Mouse (Mus musculus): Measurements from ENCODE around the gene Cep131. TPM values are rescaled to one million over a fixed set of nuclear protein-coding genes. Genes with fewer than 3 reads are reported as not detected.

Cep131 gene
- polyA plus RNA-seq, 1 experiment from 2014 or later, result 33.7 TPM

GRCm38 (mm10) chr11:120107796-120108195 lies 21.2 kb upstream of the Cep131 start:
- no peak overlapping the region for H3K4me2 ChIP-seq (ENCODE audit: low read depth, severe bottlenecking)
- H3K27ac ChIP-seq (replicated peaks; ENCODE audit: low read depth, low read length), result no peak overlapping the region
- no peak overlapping the region for H3K9ac ChIP-seq (ENCODE audit: low read length)
- H3K4me3 ChIP-seq (ENCODE audit: low read depth, low read length), result no peak overlapping the region
- WGBS, result 89% methylated on average over 9 of the region's 9 CpGs
- H3K36me3 ChIP-seq (ENCODE audit: control insufficient read depth, insufficient read depth, low read length), result peaks cover 21% of the 10 kb centered on the region
- no peaks in the 10 kb centered on the region for H3K4me1 ChIP-seq (ENCODE audit: control insufficient read depth, insufficient read depth, low read length)
- H3K9me3 ChIP-seq (ENCODE audit: control insufficient read depth, low read length), result no peaks in the 10 kb centered on the region
- no peaks in the 10 kb centered on the region for H3K27me3 ChIP-seq (ENCODE audit: control insufficient read depth, insufficient read depth, low read length)
- DNase-seq (ENCODE audit: low spot score) (no peak), ATAC-seq (ENCODE audit: insufficient number of reproducible peaks, low FRiP score, low TSS enrichment, low read depth) (no peak)

- Histone ChIP-seq H3K4me2 (ENCODE audit: low read depth, severe bottlenecking) (no peak overlapping the region), H3K9me3 (ENCODE audit: control insufficient read depth, low read length) (no peaks in the 10 kb centered on the region), H3K36me3 (ENCODE audit: control insufficient read depth, insufficient read depth, low read length) (peaks cover 21% of the 10 kb centered on the region), H3K9ac (ENCODE audit: low read length) (no peak overlapping the region), H3K4me1 (ENCODE audit: control insufficient read depth, insufficient read depth, low read length) (no peaks in the 10 kb centered on the region), H3K27ac (replicated peaks; ENCODE audit: low read depth, low read length) (no peak overlapping the region), H3K27me3 (ENCODE audit: control insufficient read depth, insufficient read depth, low read length) (no peaks in the 10 kb centered on the region), H3K4me3 (ENCODE audit: low read depth, low read length) (no peak overlapping the region)
- DNase-seq (ENCODE audit: low spot score) (no peak), ATAC-seq (ENCODE audit: insufficient number of reproducible peaks, low FRiP score, low TSS enrichment, low read depth) (no peak)
- WGBS, result 68% methylated on average over 2 of the region's 2 CpGs
Measured at GRCm38 (mm10) chr11:120107026-120107425, 20.4 kb upstream of the Cep131 start.

DNA sequence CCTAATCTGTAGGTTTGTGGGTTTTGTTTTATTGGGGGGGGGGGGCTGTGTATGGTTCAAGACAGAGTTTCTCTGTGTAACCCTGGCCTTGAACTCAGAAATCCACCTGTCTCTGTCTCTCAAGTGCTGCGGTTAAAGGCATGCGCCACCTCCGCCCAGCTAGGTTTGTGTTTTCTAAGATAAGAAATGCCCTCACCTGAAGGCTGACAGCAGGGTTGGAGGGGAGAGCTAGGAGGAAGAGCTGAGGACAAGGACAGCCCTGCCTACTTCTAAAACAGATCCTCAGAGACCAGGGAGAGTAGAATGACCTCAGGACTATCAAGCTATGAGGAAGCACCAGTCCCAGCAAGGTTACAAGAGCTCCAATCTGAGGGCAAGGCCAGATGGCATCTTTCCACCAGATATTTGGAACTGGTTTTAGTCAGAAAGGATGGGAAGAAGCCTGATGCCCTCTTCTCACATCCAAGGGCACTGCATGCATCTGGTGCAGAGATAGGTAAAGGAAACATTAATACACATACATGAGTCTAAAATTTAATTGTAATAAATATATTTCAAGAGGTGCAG lies 16.9 kb upstream of the Cep131 start:
- no peak overlapping the region for H3K4me3 ChIP-seq (ENCODE audit: low read depth, low read length)
- no peak for ATAC-seq (ENCODE audit: insufficient number of reproducible peaks, low FRiP score, low TSS enrichment, low read depth)
- no peak overlapping the region for H3K27ac ChIP-seq (replicated peaks; ENCODE audit: low read depth, low read length)
- H3K36me3 ChIP-seq (ENCODE audit: control insufficient read depth, insufficient read depth, low read length), result peaks cover 16% of the 10 kb centered on the region
- H3K27me3 ChIP-seq (ENCODE audit: control insufficient read depth, insufficient read depth, low read length), result no peaks in the 10 kb centered on the region
- DNase-seq (ENCODE audit: low spot score), result no peak
- WGBS, result 92% methylated on average over 3 of the region's 3 CpGs
- H3K9me3 ChIP-seq (ENCODE audit: control insufficient read depth, low read length), result no peaks in the 10 kb centered on the region
- no peak overlapping the region for H3K4me2 ChIP-seq (ENCODE audit: low read depth, severe bottlenecking)
- H3K9ac ChIP-seq (ENCODE audit: low read length), result no peak overlapping the region
- peaks cover 7% of the 10 kb centered on the region for H3K4me1 ChIP-seq (ENCODE audit: control insufficient read depth, insufficient read depth, low read length)

DNA sequence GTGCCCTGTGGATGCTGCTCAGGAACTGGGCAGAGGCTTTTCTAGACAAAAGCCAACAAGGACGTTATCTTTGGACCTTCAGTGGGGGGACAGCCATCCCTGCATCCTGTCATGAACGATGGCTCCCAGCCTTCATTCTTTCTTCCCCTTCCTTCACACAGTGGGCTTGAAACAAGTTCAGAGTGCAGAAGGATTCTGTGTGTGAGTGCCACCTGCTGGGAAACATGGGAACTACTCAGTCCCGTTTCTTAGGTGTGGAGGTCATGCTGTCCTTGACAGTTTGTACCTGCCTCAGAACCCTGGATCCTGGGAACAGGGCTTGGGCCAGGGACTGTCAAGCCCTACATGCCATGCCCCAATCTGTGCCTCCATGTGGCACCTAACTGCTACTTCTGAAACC lies 14.4 kb upstream of the Cep131 start:
- Histone ChIP-seq H3K27ac (replicated peaks; ENCODE audit: low read depth, low read length) (no peak overlapping the region), H3K4me2 (ENCODE audit: low read depth, severe bottlenecking) (no peak overlapping the region), H3K36me3 (ENCODE audit: control insufficient read depth, insufficient read depth, low read length) (peaks cover 3% of the 10 kb centered on the region), H3K4me1 (ENCODE audit: control insufficient read depth, insufficient read depth, low read length) (peaks cover 16% of the 10 kb centered on the region), H3K27me3 (ENCODE audit: control insufficient read depth, insufficient read depth, low read length) (no peaks in the 10 kb centered on the region), H3K4me3 (ENCODE audit: low read depth, low read length) (no peak overlapping the region), H3K9me3 (ENCODE audit: control insufficient read depth, low read length) (no peaks in the 10 kb centered on the region), H3K9ac (ENCODE audit: low read length) (no peak overlapping the region)
- WGBS, result 3% methylated on average over 3 of the region's 3 CpGs
- DNase-seq (ENCODE audit: low spot score) (peak; percentile 84), ATAC-seq (ENCODE audit: insufficient number of reproducible peaks, low FRiP score, low TSS enrichment, low read depth) (no peak)

DNA sequence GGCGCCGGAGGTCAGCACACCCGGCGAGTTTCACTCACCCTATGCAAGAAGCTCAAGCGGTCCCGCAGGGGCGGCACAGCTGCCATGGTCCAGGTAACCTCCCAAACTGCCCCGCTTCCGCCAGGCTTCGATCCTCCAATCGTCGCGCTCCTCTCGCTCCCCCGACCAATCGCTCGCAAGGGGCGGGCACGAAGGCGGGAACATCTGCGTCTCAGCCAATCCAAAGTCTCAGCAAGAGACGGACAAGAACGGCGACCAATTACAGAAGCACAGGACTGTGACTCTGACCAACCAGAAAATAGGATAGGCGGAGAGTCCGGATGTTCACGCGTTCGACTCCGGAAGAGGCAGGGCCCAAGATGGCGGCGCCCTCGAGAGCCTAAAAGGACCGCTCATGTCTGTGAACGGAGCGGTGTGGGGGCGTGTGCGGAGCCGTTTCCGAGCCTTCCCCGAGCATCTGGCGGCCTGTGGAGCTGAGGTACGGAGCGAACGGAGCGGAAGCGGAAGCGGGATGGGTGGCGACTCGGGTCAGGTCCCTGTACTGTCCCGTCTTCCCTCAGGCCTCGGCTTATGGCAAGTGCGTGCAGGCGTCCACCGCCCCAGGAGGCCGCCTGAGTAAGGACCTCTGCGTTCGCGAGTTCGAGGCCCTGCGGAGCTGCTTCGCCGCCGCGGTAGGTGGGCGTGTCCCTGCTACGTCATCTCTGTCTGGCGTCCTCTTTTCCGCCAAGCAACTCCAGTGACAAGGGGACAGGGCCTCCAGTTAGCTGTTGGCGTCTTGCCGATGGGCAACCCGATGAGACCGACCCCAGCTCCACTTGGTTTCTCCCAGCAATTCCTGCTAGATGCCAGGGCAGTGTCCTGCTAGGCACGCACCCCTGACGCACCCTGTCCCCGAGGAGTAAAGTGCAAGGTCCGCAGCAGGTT lies 12.2 kb upstream of the Cep131 start, which contains the start of the genes Tepsin and Ndufaf8:
Gene Tepsin, minus strand, starts transcription at position 144 of the 924 bp plus-strand sequence.
Gene Ndufaf8, plus strand, starts transcription at position 341 of the 924 bp plus-strand sequence.
- peak within 1 kb of the TSS; percentile 76 for H3K27ac ChIP-seq (replicated peaks; ENCODE audit: low read depth, low read length)
- peak within 1 kb of the TSS; percentile 83 for H3K9ac ChIP-seq (ENCODE audit: low read length)
- H3K4me3 ChIP-seq (ENCODE audit: low read depth, low read length), result peak within 1 kb of the TSS; percentile 91
- peaks cover 3% of the 10 kb centered on the region; the same call in 1 of the 2 replicates for H3K36me3 ChIP-seq (ENCODE audit: control insufficient read depth, insufficient read depth, low read length)
- peak; percentile 100 for DNase-seq (ENCODE audit: low spot score)
- H3K4me2 ChIP-seq (ENCODE audit: low read depth, severe bottlenecking), result peak within 1 kb of the TSS; percentile 97
- ATAC-seq (ENCODE audit: insufficient number of reproducible peaks, low FRiP score, low TSS enrichment, low read depth), result peak; percentile 96
- H3K27me3 ChIP-seq (ENCODE audit: control insufficient read depth, insufficient read depth, low read length), result no peaks in the 10 kb centered on the region
- H3K9me3 ChIP-seq (ENCODE audit: control insufficient read depth, low read length), result no peaks in the 10 kb centered on the region
- WGBS, result under 1% methylated on average over 77 of the region's 77 CpGs
- H3K4me1 ChIP-seq (ENCODE audit: control insufficient read depth, insufficient read depth, low read length), result peaks cover 16% of the 10 kb centered on the region

GRCm38 (mm10) chr11:120092817-120093591 lies 6.4 kb upstream of the Cep131 start:
- no peak for ATAC-seq (ENCODE audit: insufficient number of reproducible peaks, low FRiP score, low TSS enrichment, low read depth)
- 80% methylated on average over 23 of the region's 23 CpGs for WGBS

DNA sequence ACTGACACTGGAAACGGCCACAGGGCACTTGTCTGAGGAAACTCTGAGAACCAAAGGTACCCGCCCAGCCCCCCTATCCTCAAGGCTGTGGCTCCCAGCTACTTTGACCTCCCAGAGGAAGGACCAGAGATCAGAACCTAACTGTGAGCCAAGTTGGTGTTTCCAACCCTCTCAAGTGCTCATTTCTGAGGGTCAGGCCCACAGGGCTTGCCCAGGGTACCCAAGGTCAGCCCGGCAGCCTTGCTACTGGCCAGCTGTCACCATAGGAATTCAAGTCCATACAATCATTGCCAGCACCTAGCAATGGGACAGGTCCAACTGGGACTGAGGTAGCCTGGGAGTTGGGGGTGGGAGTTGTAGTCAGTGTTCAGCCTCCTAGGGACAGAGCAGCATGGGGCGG lies 4.0 kb upstream of the Cep131 start:
- 88% methylated on average over 4 of the region's 4 CpGs for WGBS

More at GRCm38 (mm10) chr11:120092817-120093591, 6.4 kb upstream of the Cep131 start:
- no peak overlapping the region for H3K4me3 ChIP-seq (ENCODE audit: low read depth, low read length)
- H3K9me3 ChIP-seq (ENCODE audit: control insufficient read depth, low read length), result no peaks in the 10 kb centered on the region
- H3K27ac ChIP-seq (replicated peaks; ENCODE audit: low read depth, low read length), result no peak overlapping the region
- H3K27me3 ChIP-seq (ENCODE audit: control insufficient read depth, insufficient read depth, low read length), result no peaks in the 10 kb centered on the region
- H3K4me1 ChIP-seq (ENCODE audit: control insufficient read depth, insufficient read depth, low read length), result peaks cover 7% of the 10 kb centered on the region
- no peak for DNase-seq (ENCODE audit: low spot score)
- H3K36me3 ChIP-seq (ENCODE audit: control insufficient read depth, insufficient read depth, low read length), result peaks cover 5% of the 10 kb centered on the region; the same call in 1 of the 2 replicates
- H3K4me2 ChIP-seq (ENCODE audit: low read depth, severe bottlenecking), result no peak overlapping the region
- H3K9ac ChIP-seq (ENCODE audit: low read length), result no peak overlapping the region

More for the DNA sequence above, 4.0 kb upstream of the Cep131 start:
- Histone ChIP-seq H3K4me2 (ENCODE audit: low read depth, severe bottlenecking) (no peak overlapping the region), H3K4me1 (ENCODE audit: control insufficient read depth, insufficient read depth, low read length) (peaks cover 4% of the 10 kb centered on the region), H3K27ac (replicated peaks; ENCODE audit: low read depth, low read length) (no peak overlapping the region), H3K9ac (ENCODE audit: low read length) (no peak overlapping the region), H3K36me3 (ENCODE audit: control insufficient read depth, insufficient read depth, low read length) (peaks cover 5% of the 10 kb centered on the region; the same call in 1 of the 2 replicates), H3K4me3 (ENCODE audit: low read depth, low read length) (no peak overlapping the region), H3K9me3 (ENCODE audit: control insufficient read depth, low read length) (no peaks in the 10 kb centered on the region), H3K27me3 (ENCODE audit: control insufficient read depth, insufficient read depth, low read length) (no peaks in the 10 kb centered on the region)
- no peak for ATAC-seq (ENCODE audit: insufficient number of reproducible peaks, low FRiP score, low TSS enrichment, low read depth)
- DNase-seq (ENCODE audit: low spot score), result no peak

Measured in limb, embryonic 11.5 days (tissue).